Mouse (Mus musculus): ENCODE results near the gene Pla2g12a.

- no peak for TF ChIP-seq EP300 (IDR thresholded peaks at IDR 0.05)
- TF ChIP-seq CTCF (IDR thresholded peaks at IDR 0.05): no peak
Measured at GRCm38 (mm10) chr3:129830626-129831025, 47.8 kb upstream of the Pla2g12a start.

Measured in lung, postnatal 0 days (tissue).